Mouse (Mus musculus): ENCODE data around the gene Upk3b. TPM values are rescaled to one million over a fixed set of nuclear protein-coding genes. Genes with fewer than 3 reads are reported as not detected.
A peak's percentile ranks its signal among the peaks of the same experiment; 100 is the strongest.

The Upk3b gene
- polyA plus RNA-seq, 1 experiment, result 16.1 TPM

GRCm38 (mm10) chr5:136086290-136086689 is 48.0 kb downstream of the Upk3b start:
- WGBS, result 82% methylated on average over 8 of the region's 8 CpGs
- H3K4me3 ChIP-seq (ENCODE audit: control insufficient read depth, insufficient read depth, low read length), result no peak overlapping the region
- peaks cover 43% of the 10 kb centered on the region for H3K4me1 ChIP-seq (replicated peaks; ENCODE audit: control insufficient read depth, insufficient read depth, low read length)
- TF ChIP-seq CTCF (IDR thresholded peaks at IDR 0.05; ENCODE audit: borderline replicate concordance, control insufficient read depth, extremely low read depth, insufficient read depth, low read length, poor library complexity) (no peak), POLR2A (IDR thresholded peaks at IDR 0.05; ENCODE audit: control insufficient read depth, extremely low read depth, insufficient read depth, low read length, poor library complexity) (no peak)
- no peaks in the 10 kb centered on the region for H3K36me3 ChIP-seq (ENCODE audit: control insufficient read depth, insufficient read depth, low read length)
- H3K27me3 ChIP-seq (ENCODE audit: control insufficient read depth, insufficient read depth, low read length), result no peaks in the 10 kb centered on the region
- no peak overlapping the region for H3K27ac ChIP-seq (ENCODE audit: control insufficient read depth, insufficient read depth, low read length)
- DNase-seq, result no peak

- Histone ChIP-seq H3K27ac (ENCODE audit: control insufficient read depth, insufficient read depth, low read length) (no peak overlapping the region), H3K4me1 (replicated peaks; ENCODE audit: control insufficient read depth, insufficient read depth, low read length) (peaks cover 49% of the 10 kb centered on the region), H3K36me3 (ENCODE audit: control insufficient read depth, insufficient read depth, low read length) (no peaks in the 10 kb centered on the region), H3K4me3 (ENCODE audit: control insufficient read depth, insufficient read depth, low read length) (no peak overlapping the region), H3K27me3 (ENCODE audit: control insufficient read depth, insufficient read depth, low read length) (no peaks in the 10 kb centered on the region)
- WGBS, result 82% methylated on average over 14 of the region's 14 CpGs
- TF ChIP-seq CTCF (IDR thresholded peaks at IDR 0.05; ENCODE audit: borderline replicate concordance, control insufficient read depth, extremely low read depth, insufficient read depth, low read length, poor library complexity) (no peak), POLR2A (IDR thresholded peaks at IDR 0.05; ENCODE audit: control insufficient read depth, extremely low read depth, insufficient read depth, low read length, poor library complexity) (no peak)
- DNase-seq, result no peak
Measured at GRCm38 (mm10) chr5:136088821-136089575, 50.7 kb downstream of the Upk3b start.

- no peak overlapping the region for H3K4me3 ChIP-seq (ENCODE audit: control insufficient read depth, insufficient read depth, low read length)
- 12% methylated on average over 5 of the region's 5 CpGs for WGBS
- DNase-seq, result peak; percentile 48
Measured at GRCm38 (mm10) chr5:136091927-136092326, 53.6 kb downstream of the Upk3b start.

GRCm38 (mm10) chr5:136094249-136095010 is 56.1 kb downstream of the Upk3b start:
- Histone ChIP-seq H3K27ac (ENCODE audit: control insufficient read depth, insufficient read depth, low read length) (no peak overlapping the region), H3K27me3 (ENCODE audit: control insufficient read depth, insufficient read depth, low read length) (no peaks in the 10 kb centered on the region), H3K4me3 (ENCODE audit: control insufficient read depth, insufficient read depth, low read length) (no peak overlapping the region), H3K36me3 (ENCODE audit: control insufficient read depth, insufficient read depth, low read length) (no peaks in the 10 kb centered on the region), H3K4me1 (replicated peaks; ENCODE audit: control insufficient read depth, insufficient read depth, low read length) (peaks cover 25% of the 10 kb centered on the region)
- no peak for DNase-seq
- 37% methylated on average over 8 of the region's 8 CpGs for WGBS
- TF ChIP-seq CTCF (IDR thresholded peaks at IDR 0.05; ENCODE audit: borderline replicate concordance, control insufficient read depth, extremely low read depth, insufficient read depth, low read length, poor library complexity) (no peak), POLR2A (IDR thresholded peaks at IDR 0.05; ENCODE audit: control insufficient read depth, extremely low read depth, insufficient read depth, low read length, poor library complexity) (no peak)

More at GRCm38 (mm10) chr5:136091927-136092326, 53.6 kb downstream of the Upk3b start:
- Histone ChIP-seq H3K27ac (ENCODE audit: control insufficient read depth, insufficient read depth, low read length) (peak overlapping the region; percentile 56; the same call in 1 of the 2 replicates), H3K36me3 (ENCODE audit: control insufficient read depth, insufficient read depth, low read length) (no peaks in the 10 kb centered on the region), H3K27me3 (ENCODE audit: control insufficient read depth, insufficient read depth, low read length) (no peaks in the 10 kb centered on the region), H3K4me1 (replicated peaks; ENCODE audit: control insufficient read depth, insufficient read depth, low read length) (peaks cover 19% of the 10 kb centered on the region)
- TF ChIP-seq POLR2A (IDR thresholded peaks at IDR 0.05; ENCODE audit: control insufficient read depth, extremely low read depth, insufficient read depth, low read length, poor library complexity), result no peak
- TF ChIP-seq CTCF (IDR thresholded peaks at IDR 0.05; ENCODE audit: borderline replicate concordance, control insufficient read depth, extremely low read depth, insufficient read depth, low read length, poor library complexity), result no peak

DNA sequence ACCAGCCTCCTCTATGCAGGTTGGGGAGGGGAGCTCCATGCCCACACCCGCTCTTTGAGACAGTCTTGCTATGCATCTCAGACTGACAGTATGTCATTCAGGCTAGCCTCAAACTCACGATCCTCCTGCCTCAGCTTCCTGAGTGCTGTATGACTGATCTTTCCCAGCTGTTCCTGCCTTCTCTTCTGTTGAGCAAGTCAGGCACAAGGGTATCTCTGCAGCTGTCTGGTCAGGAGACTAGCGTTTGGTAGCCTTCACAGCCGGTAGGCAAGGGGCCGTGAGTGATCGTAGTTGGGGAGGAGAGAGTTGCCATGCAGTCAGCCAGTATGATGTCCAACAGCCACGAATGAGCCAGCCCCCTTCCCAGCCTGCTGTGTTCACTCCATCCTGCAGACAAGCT is 56.8 kb downstream of the Upk3b start:
- no peaks in the 10 kb centered on the region for H3K36me3 ChIP-seq (ENCODE audit: control insufficient read depth, insufficient read depth, low read length)
- no peaks in the 10 kb centered on the region for H3K27me3 ChIP-seq (ENCODE audit: control insufficient read depth, insufficient read depth, low read length)
- 78% methylated on average over 7 of the region's 7 CpGs for WGBS
- no peak overlapping the region for H3K4me3 ChIP-seq (ENCODE audit: control insufficient read depth, insufficient read depth, low read length)
- no peak overlapping the region for H3K27ac ChIP-seq (ENCODE audit: control insufficient read depth, insufficient read depth, low read length)
- H3K4me1 ChIP-seq (replicated peaks; ENCODE audit: control insufficient read depth, insufficient read depth, low read length), result peaks cover 25% of the 10 kb centered on the region
- TF ChIP-seq POLR2A (IDR thresholded peaks at IDR 0.05; ENCODE audit: control insufficient read depth, extremely low read depth, insufficient read depth, low read length, poor library complexity), result no peak
- TF ChIP-seq CTCF (IDR thresholded peaks at IDR 0.05; ENCODE audit: borderline replicate concordance, control insufficient read depth, extremely low read depth, insufficient read depth, low read length, poor library complexity), result no peak
- DNase-seq, result no peak

Other genes starting within 250 kb of the Upk3b start
- 0.06 and 0.28 TPM in 2 replicates for gene Srrm3, start 231.6 kb upstream of the Upk3b start, polyA plus RNA-seq (2012; rRNA removed)
- gene Hspb1, start 150.6 kb upstream of the Upk3b start, polyA plus RNA-seq (2012; rRNA removed), result 73.6 and 96.8 TPM in 2 replicates
- 56.5 and 73.5 TPM in 2 replicates for gene Ywhag, start 103.9 kb upstream of the Upk3b start, polyA plus RNA-seq (2012; rRNA removed)
- gene Ssc4d, start 64.0 kb upstream of the Upk3b start, polyA plus RNA-seq (2012; rRNA removed), result 3.9 and 4.7 TPM in 2 replicates
- gene Zp3, start 58.4 kb upstream of the Upk3b start, polyA plus RNA-seq (2012; rRNA removed), result 0.52 and 1.1 TPM in 2 replicates
- 75.3 and 78.8 TPM in 2 replicates for gene Dtx2, start 43.7 kb upstream of the Upk3b start, polyA plus RNA-seq (2012; rRNA removed)
- gene Upk3bl, start 16.0 kb downstream of the Upk3b start, polyA plus RNA-seq (2012; rRNA removed), result 0.64 and 1.3 TPM in 2 replicates
- gene Rasa4, start 45.4 kb downstream of the Upk3b start, polyA plus RNA-seq (2012; rRNA removed), result 30.9 and 37.5 TPM in 2 replicates
- gene Polr2j, start 78.1 kb downstream of the Upk3b start, polyA plus RNA-seq (2012; rRNA removed), result 81.9 and 89.4 TPM in 2 replicates
- gene Lrwd1, start 97.6 kb downstream of the Upk3b start, polyA plus RNA-seq (2012; rRNA removed), result 136 and 138 TPM in 2 replicates
- 54.2 and 55.2 TPM in 2 replicates for gene Alkbh4, start 97.7 kb downstream of the Upk3b start, polyA plus RNA-seq (2012; rRNA removed)
- gene Orai2, start 132.2 kb downstream of the Upk3b start, polyA plus RNA-seq (2012; rRNA removed), result 276 and 292 TPM in 2 replicates
- gene Prkrip1, start 160.5 kb downstream of the Upk3b start, polyA plus RNA-seq (2012; rRNA removed), result 15.9 and 20.7 TPM in 2 replicates
- 16.1 and 20.7 TPM in 2 replicates for gene Sh2b2, start 208.1 kb downstream of the Upk3b start, polyA plus RNA-seq (2012; rRNA removed)